Mouse (Mus musculus) MEL (cell line): Measurements from ENCODE around the gene Acvr1.
A peak's percentile ranks its signal among the peaks of the same experiment; 100 is the strongest.

Source experiments
- BHLHE40 ChIP-seq: IDR thresholded peaks from 2 replicates; pipeline ENCODE4 v1.6.1; 2012; ENCODE audit warnings: low read depth, mild to moderate bottlenecking, inconsistent platforms, low read length, improper control_type of control experiment, borderline replicate concordance
- CTCF ChIP-seq, 3 experiments: IDR thresholded peaks in 2 of 3; conservative IDR thresholded peaks in 1 of 3; 2 replicates each; pipeline ENCODE4 v1.5.1; 2011 to 2012; ENCODE audit warnings: low read length in 3 of 3, low read depth in 2 of 3, mild to moderate bottlenecking in 2 of 3, improper control_type of control experiment in 1 of 3, inconsistent platforms in 1 of 3, mixed read lengths in 1 of 3, moderate library complexity in 1 of 3; ENCODE audit not compliant: control insufficient read depth in 1 of 3, insufficient read depth in 1 of 3, poor library complexity in 1 of 3, severe bottlenecking in 1 of 3
- EP300 ChIP-seq, 2 experiments: IDR thresholded peaks; 2 replicates each; pipeline ENCODE4 v1.6.1; 2011; ENCODE audit warnings: improper control_type of control experiment in 2 of 2, low read length in 2 of 2, low read depth in 1 of 2, mild to moderate bottlenecking in 1 of 2
- MAX ChIP-seq: IDR thresholded peaks from 2 replicates; pipeline ENCODE4 v1.6.1; 2011; ENCODE audit warnings: low read length, improper control_type of control experiment
- MXI1 ChIP-seq: IDR thresholded peaks from 2 replicates; pipeline ENCODE4 v1.6.1; 2011; ENCODE audit warnings: mild to moderate bottlenecking, low read depth, low read length, improper control_type of control experiment
- POLR2A ChIP-seq, 2 experiments: IDR thresholded peaks; 2 replicates each; pipeline ENCODE4 v1.6.1; 2011 to 2012; ENCODE audit warnings: low read length in 2 of 2, mild to moderate bottlenecking in 2 of 2, control low read depth in 1 of 2, improper control_type of control experiment in 1 of 2, low read depth in 1 of 2, moderate library complexity in 1 of 2; ENCODE audit not compliant: control insufficient read depth in 1 of 2, insufficient read depth in 1 of 2, poor library complexity in 1 of 2
- SMC3 ChIP-seq: IDR thresholded peaks from 2 replicates; pipeline ENCODE4 v1.6.1; 2011; ENCODE audit warnings: low read depth, low read length, improper control_type of control experiment
- UBTF ChIP-seq: IDR thresholded peaks from 2 replicates; pipeline ENCODE4 v1.6.1; 2012; ENCODE audit warnings: low read depth, mild to moderate bottlenecking, inconsistent platforms, low read length, improper control_type of control experiment, moderate library complexity, borderline replicate concordance; ENCODE audit not compliant: insufficient read depth

DNA sequence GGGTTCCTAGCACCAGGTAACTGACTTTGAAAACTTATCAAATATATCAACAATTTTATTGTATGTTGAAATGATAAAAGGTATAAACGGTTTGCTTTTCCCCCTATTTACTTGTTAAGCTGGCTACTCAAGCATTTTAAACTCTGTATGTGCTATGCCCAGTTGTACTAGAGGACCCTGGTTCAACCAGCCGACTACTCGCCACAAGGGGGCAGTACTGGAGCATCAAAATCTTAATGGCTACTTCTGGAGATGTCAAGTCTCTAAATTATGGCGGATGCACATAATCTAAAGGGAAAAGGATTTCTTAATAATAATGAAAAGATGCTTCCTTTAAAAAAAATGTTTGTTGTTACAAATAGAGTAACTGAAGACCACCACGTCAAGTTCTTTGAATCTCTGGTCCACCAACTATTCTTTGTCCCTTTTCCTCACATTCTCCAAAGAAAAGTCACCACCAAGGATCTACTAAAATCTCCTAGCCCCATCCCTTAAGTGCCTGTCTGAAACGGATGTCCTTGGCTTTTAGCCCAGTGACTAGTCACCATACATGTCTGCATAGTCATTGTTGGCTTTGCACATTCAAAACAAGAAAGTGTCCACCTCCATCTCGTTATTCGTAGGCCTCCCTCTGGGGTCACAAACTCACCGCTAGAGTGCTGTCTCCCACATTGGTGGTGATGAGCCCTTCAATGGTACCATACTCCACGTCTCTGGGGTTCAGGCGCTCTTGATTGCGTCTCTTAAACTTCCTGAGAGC is 89.8 kb downstream of the Acvr1 start:
- TF ChIP-seq BHLHE40 (no peak), CTCF (IDR thresholded peaks at IDR 0.05 in 2 of 3, conservative IDR thresholded peaks at IDR 0.05 in 1 of 3; ENCODE audit: control insufficient read depth in 1 of 3, insufficient read depth in 1 of 3, low read depth in 2 of 3, low read length in 3 of 3, poor library complexity in 1 of 3, severe bottlenecking in 1 of 3) (peak in 1 of 3 experiments; percentile 2; a peak in 1 of 6 replicates), MAX (no peak), MXI1 (no peak), POLR2A (IDR thresholded peaks at IDR 0.05; ENCODE audit: control insufficient read depth in 1 of 2, insufficient read depth in 1 of 2, low read depth in 1 of 2, low read length in 2 of 2, poor library complexity in 1 of 2) (no peak), EP300 (IDR thresholded peaks at IDR 0.05; ENCODE audit: low read depth in 1 of 2, low read length in 2 of 2) (no peak), SMC3 (no peak), UBTF (no peak)
